Mouse (Mus musculus) c-Kit-positive CD71-positive TER-119-positive erythroid progenitor cells, embryonic 14.5 days (primary cell): Measurements from ENCODE around the gene Gm15155.
"Not testable (repeated sequence)": the region's sequence is repeated elsewhere in the genome, so short reads cannot be mapped to it uniquely, and the experiment has no call there.

Source experiments
- DNase-seq: peaks from one replicate; pipeline ENCODE4 v3.0.0-alpha.2; 2013; ENCODE audit warnings: low spot score

Gm15155 gene

GRCm38 (mm10) chrX:155624341-155624841, at the start of gene Gm15155:
Gm15155 (plus strand) TSS chrX:155624741.
- DNase-seq, result no peak

DNA sequence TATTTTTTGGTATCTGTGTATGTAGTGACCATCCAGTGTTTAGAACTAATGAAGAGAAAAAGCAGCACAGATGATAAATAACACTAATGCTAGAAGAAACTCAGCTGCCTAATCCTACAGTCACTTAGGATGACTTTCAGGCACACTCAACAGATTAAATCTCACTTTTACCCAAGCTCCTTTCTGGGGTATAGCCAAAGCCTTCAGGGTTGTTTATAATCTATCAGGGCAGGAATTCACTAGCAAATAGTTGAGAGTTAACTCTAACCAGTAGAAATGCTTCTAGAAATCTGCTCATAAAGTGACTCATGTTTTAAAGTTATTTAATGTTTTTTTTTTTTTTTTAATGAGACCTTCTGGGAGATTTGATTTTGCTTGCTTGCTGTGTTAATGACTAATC, 44.8 kb upstream of the Gm15155 start:
- DNase-seq, result no peak

DNA sequence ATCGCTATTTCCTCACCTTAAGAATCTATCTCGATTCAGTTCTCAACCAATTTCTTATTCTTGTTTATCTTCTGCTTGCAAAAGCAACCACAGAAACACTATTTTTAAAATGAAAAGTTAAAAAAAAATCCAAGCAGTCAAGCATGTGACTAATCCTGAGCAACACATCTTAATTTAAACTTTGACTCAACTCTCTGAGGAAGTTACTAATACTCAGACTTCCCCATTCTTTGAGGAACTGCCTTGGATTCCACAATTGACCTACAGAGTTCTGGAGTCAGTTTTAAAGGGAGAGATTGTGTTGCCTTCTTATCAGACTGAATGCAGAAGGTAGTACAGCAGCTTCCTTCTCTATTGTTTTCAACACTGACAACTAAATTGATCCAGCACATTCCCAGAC, 40.0 kb upstream of the Gm15155 start:
- no peak for DNase-seq

GRCm38 (mm10) chrX:155591490-155591889, 33.1 kb upstream of the Gm15155 start:
- no peak for DNase-seq

- no peak for DNase-seq
These were observed 32.1 kb upstream of the Gm15155 start for GRCm38 (mm10) chrX:155592467-155592866.

GRCm38 (mm10) chrX:155594685-155595084, 29.9 kb upstream of the Gm15155 start:
- DNase-seq, result no peak

GRCm38 (mm10) chrX:155596390-155596789, 28.2 kb upstream of the Gm15155 start:
- DNase-seq, result no peak

DNA sequence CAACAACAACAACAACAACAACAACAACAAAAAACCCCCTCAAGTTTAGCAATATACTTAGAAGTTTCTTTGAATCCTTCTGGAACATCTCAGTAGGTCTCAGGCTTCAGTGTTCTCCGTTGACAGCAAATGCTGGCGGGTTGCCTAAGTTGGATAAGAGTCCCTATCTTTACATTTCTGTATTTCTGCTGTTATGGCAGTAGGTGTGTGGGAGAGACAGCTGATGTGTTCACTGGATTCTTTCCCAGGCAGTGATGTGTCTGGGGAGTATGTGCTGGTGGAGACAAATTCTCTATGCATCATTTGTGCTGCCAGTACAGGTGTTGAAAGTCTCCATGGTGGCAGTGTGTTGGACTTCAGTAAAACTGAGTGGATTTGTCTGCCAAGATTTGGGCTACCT, 23.3 kb upstream of the Gm15155 start:
- DNase-seq, result no peak

DNA sequence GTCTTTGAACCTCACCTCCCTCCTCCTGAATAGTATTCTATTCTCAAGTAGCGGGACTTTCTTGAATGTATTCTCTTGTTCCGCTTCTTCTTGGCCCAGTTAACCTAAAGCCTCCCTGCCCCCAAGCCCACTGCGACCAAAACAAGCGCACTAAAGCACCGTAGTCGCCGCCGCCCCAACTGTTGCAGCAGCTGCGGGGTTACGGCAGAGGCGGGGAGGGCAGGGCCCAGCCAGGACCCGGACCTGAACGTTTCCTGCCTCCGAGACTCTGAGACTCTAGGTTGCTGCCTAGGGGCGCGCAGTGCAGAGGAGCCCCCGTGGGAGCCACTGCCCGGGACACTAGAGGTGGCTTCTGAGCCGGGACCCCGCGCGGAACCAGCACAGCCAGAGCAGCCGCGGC, 2.0 kb upstream of the Gm15155 start:
- no peak for DNase-seq

GRCm38 (mm10) chrX:155622961-155623599, 1.5 kb upstream of the Gm15155 start:
- no peak for DNase-seq

DNA sequence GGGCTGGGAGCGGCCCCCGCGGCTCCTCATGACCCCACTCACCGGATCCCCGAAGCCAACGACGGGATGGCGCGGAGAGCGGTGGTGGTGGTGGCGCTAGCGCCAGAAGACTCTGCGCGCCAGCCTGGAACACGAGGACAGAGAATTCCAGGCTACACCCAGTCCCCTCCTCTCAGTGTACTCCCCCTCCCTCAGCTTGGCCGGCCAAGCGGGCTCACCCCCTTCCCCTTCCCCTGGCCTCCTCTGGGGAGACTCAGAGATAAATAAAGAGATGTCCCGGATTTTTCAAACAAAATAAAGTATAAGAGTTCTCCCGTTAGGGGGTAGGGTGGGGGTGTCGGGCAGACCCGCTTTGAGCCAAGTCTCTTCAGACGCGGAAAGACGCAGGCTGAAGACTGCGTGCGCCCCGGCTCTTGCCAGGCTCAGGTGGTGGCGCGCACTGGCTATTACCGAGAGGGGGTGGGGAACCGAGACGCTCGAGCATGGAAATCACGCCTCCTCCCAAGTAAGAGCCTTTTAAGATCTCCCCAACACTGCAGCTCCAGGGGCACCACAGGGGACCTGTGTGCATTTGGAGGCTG, 750 bp upstream of the Gm15155 start, which contains the start of gene Ptchd1:
Gene Ptchd1 (minus strand): TSS at position 114 of the 581 bp plus-strand sequence.
- DNase-seq, result no peak

GRCm38 (mm10) chrX:155624895-155625294, 354 bp downstream of the Gm15155 start:
- no peak for DNase-seq

GRCm38 (mm10) chrX:155625671-155626196, 1.2 kb downstream of the Gm15155 start:
- no peak for DNase-seq

DNA sequence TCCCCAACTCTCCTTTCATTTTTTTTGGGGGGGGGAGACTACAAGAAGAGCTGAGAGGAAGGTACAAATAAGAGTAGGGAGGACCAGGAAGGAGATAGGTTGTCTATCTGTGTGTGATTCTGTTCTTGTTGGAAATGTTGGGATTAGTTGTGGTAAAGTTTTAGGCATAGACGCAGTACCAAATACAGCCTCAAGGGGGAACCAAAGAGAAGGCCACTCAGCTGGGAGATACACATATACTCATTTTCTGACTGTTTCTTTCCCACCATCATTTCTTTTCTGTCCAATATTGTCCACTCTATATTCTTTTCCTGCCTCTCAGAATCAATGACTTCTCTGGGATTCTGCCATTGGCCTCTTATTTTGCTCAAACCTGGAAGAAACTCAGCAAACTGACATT, 19.4 kb downstream of the Gm15155 start:
- peak; percentile 6 for DNase-seq

GRCm38 (mm10) chrX:155645975-155646374, 21.4 kb downstream of the Gm15155 start:
- DNase-seq, result no peak

GRCm38 (mm10) chrX:155657971-155658370, 33.4 kb downstream of the Gm15155 start:
- no peak for DNase-seq

DNA sequence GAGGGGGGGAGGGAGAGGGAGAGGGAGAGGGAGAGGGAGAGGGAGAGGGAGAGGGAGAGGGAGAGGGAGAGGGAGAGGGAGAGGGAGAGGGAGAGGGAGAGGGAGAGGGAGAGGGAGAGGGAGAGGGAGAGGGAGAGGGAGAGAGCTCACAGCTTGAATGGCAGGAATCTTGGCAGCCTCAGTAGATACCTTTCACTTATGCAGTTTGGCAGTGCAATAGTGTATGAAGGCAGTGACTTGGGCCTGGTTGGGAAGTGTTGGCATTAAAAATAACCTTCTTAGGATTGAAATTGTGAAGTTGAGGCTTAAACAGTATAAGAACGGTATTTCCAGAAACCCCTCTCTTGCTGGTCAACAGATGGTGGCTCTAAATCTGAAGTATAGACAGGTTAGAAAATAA, 65.9 kb downstream of the Gm15155 start:
- DNase-seq, result not testable (repeated sequence)

DNA sequence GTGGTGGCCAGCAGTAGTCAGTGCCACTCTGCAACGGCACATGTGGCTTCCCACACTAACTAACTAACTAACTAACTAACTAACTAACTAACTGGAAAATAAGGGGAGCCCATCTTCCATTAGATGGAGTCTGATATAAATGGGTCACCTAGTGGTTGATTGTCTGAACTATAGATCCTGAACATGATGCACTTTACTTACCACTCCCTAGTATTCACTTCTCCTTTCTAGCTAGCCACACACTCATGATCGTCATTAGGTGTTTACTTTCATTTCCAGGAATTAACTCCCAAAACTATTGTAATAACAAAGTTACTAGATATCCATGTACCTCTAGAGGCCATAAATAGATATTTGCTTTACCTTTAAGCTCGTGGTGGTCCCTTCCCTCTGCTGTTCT, 99.6 kb downstream of the Gm15155 start:
- no peak for DNase-seq

DNA sequence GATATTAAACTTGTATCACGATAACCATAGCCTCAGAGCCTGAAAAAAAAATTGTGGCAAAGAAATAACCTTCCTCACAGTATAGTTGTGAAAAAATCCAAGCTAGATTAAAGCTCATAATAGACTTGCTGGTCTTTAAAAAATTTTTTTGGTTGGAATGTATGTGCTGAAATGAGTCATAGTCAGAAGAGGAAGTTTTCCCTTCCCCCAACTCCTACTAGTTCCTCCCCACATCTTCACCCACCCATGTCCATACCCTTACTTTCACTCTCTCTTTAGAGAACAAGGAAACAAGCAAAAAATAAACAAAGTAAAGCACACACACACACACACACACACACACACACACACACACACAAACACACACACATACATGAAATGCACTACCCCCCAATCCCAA, 103.8 kb downstream of the Gm15155 start:
- DNase-seq, result no peak

- DNase-seq, result no peak
These were observed 263.6 kb downstream of the Gm15155 start for GRCm38 (mm10) chrX:155888118-155888517.

DNA sequence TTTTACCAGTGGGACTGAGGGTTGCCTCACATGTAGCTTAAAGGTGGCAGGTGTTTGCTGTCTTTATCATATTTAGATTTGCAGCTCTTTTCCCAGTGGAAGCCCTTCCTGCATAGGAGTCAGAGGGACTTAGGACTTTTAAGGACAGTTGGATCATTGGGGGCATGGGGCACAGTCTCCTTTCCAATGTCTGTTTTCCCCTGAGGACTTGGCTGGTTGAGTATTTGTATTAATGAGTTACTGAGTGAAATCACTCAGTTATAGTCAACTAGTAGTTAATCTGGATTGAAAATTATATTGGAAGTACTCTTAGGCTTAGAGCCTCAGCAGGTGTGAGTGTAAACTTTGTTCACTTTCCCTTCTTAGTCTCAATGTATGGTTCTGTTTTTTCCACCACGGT, 275.5 kb downstream of the Gm15155 start:
- DNase-seq, result no peak

DNA sequence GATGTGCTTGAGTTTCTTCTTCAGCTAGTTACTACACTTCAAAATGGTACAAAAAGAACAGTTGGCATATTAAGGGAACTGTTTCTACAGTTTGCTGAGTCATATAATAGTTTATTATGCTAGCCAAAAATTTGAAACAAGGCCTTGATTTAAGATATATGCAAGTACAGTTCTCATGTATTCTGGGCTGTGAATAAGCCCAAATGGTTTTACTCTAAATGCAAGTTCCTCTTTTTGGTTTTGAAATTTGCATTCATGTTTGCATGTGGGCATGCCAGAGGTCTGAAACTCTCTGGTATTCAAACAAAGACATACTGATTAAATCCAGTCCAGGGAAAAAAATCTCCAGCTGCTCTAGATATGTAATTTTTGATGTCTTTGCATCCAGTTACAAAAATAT, 277.2 kb downstream of the Gm15155 start:
- DNase-seq, result no peak

- no peak for DNase-seq
These were observed 278.6 kb downstream of the Gm15155 start for GRCm38 (mm10) chrX:155903108-155903507.

GRCm38 (mm10) chrX:156009756-156010155, 385.2 kb downstream of the Gm15155 start:
- DNase-seq, result no peak
